Mouse (Mus musculus) hindbrain, embryonic 11.5 days (tissue): ENCODE measurements around the gene Tmem270. TPM values are rescaled to one million over a fixed set of nuclear protein-coding genes. Genes with fewer than 3 reads are reported as not detected.

ENCODE experiments used
- ATAC-seq: fragments of 200-750 bp; cut with Nextera tagmentation; 2 replicates; pipeline ENCODE4 v1.8.0; 2017; ENCODE audit warnings: mild to moderate bottlenecking, moderate TSS enrichment, moderate library complexity; ENCODE audit not compliant: low FRiP score
- DNase-seq: peaks from one replicate; pipeline ENCODE4 v3.0.0-alpha.2; 2015; ENCODE audit warnings: low spot score
- H3K27ac ChIP-seq: fragments of 300-500 bp; sonication (generic); 2 replicates; pipeline ENCODE4 v1.5.1; 2014; ENCODE audit warnings: mild to moderate bottlenecking, low read depth, low read length
- H3K27me3 ChIP-seq: fragments of 300-500 bp; sonication (generic); 2 replicates; pipeline ENCODE4 v1.6.1; 2014; ENCODE audit warnings: mild to moderate bottlenecking, low read length, moderate library complexity, mixed read lengths; ENCODE audit not compliant: control insufficient read depth, insufficient read depth
- H3K36me3 ChIP-seq: fragments of 300-500 bp; sonication (generic); 2 replicates; pipeline ENCODE4 v1.6.1; 2014; ENCODE audit warnings: mild to moderate bottlenecking, low read length, moderate library complexity, mixed read lengths; ENCODE audit not compliant: control insufficient read depth, insufficient read depth
- H3K4me1 ChIP-seq: fragments of 300-500 bp; sonication (generic); replicated peaks from 2 replicates; pipeline ENCODE4 v1.6.1; 2014; ENCODE audit warnings: low read length, mixed read lengths; ENCODE audit not compliant: control insufficient read depth, insufficient read depth
- H3K4me2 ChIP-seq: fragments of 300-500 bp; sonication (generic); replicated peaks from 2 replicates; pipeline ENCODE4 v1.6.1; 2014; ENCODE audit warnings: mild to moderate bottlenecking, low read depth, low read length
- H3K4me3 ChIP-seq: fragments of 300-500 bp; sonication (generic); 2 replicates; pipeline ENCODE4 v1.5.1; 2014; ENCODE audit warnings: low read depth, low read length
- H3K9ac ChIP-seq: fragments of 300-500 bp; sonication (generic); 2 replicates; pipeline ENCODE4 v1.6.1; 2014; ENCODE audit warnings: low read depth, low read length
- H3K9me3 ChIP-seq: fragments of 300-500 bp; sonication (generic); 2 replicates; pipeline ENCODE4 v1.6.1; 2016; ENCODE audit warnings: low read length; ENCODE audit not compliant: control insufficient read depth
- WGBS: fragments of 180-500 bp; shearing (Covaris S2); extraction: QIAGEN DNeasy Blood & Tissue Kit; methylation state at CpG from one replicate; pipeline ENCODE4 v1.1.7; 2014; 5-methylcytosine and 5-hydroxymethylcytosine counted together
- polyA plus RNA-seq: library from polyadenylated mRNA; unstranded; fragments of >200 nt; fragmentation: Nextera tagmentation; extraction: Ambion mirVana; gene quantifications from 2 replicates; pipeline ENCODE4 v1.2.1, GENCODE M21; 2014

The Tmem270 gene
- polyA plus RNA-seq, 1 experiment from 2014 or later, result not detected

DNA sequence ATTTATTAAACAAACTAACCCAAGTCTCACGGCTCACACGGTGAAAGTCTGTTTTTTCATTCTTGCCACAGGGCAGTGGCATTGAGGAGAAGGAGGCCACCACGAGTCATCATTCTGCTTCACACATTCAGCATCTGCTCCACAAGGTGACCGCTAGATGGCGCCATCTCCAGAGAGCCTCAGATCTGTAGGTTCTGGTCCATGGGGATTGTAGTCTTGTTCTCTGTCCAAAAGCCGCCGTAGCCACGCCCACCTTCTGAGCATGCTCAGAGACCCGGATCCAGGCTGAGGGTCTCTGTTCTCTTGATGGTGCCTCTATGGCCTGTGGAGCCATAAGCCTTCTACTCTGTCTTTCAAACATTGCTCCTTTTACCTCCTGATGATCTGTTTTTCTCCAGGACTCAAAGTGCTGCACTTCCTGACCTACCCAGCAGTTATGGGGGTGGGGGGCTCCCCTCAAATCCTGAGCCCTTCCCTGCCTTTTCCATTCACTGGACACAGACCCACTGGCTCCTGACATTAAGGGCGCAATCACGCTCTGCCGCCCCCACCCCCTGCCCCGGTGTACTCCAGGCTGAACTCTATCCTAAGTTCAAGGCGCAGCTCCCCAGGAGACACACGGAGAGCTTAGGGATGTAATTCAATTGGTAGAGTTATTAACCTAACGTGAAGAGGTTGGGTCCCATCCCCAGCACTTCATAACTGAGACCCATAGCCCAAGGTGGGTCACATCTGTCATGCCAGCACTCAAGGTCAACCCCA, 11.7 kb upstream of the Tmem270 start:
- peak; percentile 58 for DNase-seq

DNA sequence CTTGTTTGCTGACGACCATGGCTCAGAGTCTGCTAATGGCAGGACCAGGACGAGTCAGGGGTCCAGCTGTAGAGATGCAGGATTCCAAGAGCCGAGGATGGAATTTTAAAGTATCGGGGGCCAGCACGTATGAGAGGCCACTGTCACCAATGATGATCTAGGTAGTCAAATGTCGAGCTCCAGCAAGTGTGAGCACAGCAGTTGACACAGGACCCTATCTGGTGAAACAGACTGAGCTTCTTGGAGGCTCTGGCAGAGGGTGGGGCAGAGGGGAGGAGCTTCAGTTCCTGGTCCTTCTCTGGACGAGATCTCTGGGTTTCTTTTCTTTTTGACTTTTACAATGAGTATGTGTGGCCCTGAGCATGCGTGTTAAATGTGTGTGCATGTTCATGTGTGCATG, 8.8 kb upstream of the Tmem270 start, which contains the start of gene Cldn13:
Gene Cldn13 (minus strand): TSS at position 216 of the 400 bp plus-strand sequence.
- H3K4me1 ChIP-seq, result no peaks in the 10 kb centered on the region
- no peak within 1 kb of the TSS for H3K27ac ChIP-seq
- no peaks in the 10 kb centered on the region for H3K36me3 ChIP-seq
- DNase-seq (no peak), ATAC-seq (no peak)
- no peak within 1 kb of the TSS for H3K4me3 ChIP-seq
- H3K4me2 ChIP-seq, result no peak within 1 kb of the TSS
- no peaks in the 10 kb centered on the region for H3K27me3 ChIP-seq
- no peak within 1 kb of the TSS for H3K9ac ChIP-seq
- no peaks in the 10 kb centered on the region for H3K9me3 ChIP-seq
- 75% methylated on average over 8 of the region's 8 CpGs for WGBS

More for the DNA sequence above, 11.7 kb upstream of the Tmem270 start:
- Histone ChIP-seq H3K27me3 (no peaks in the 10 kb centered on the region), H3K4me3 (no peak overlapping the region), H3K36me3 (no peaks in the 10 kb centered on the region), H3K9me3 (no peaks in the 10 kb centered on the region), H3K9ac (no peak overlapping the region), H3K4me2 (no peak overlapping the region), H3K4me1 (no peaks in the 10 kb centered on the region), H3K27ac (no peak overlapping the region)
- 49% methylated on average over 16 of the region's 16 CpGs for WGBS
- no peak for ATAC-seq

DNA sequence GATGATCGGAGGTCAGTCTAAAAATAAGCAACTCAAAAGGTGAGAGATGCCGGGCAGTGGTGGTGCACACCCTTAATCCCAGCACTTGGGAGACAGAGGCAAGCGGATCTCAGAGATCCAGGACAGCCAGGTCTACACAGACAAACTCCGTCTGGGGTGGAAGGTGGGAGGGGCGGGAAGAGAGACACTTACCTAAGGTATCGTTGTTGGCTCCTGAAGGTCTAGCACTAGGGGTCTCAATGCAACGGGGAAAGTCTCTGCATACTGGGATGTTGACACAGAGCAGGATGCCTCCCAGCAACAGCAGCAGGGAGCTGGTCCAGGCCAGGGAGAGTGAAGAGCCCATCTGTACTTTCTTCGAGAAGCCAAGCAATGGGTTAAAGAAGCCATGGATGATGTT, 8.0 kb upstream of the Tmem270 start:
- Histone ChIP-seq H3K9ac (no peak overlapping the region), H3K4me1 (no peaks in the 10 kb centered on the region), H3K4me2 (no peak overlapping the region), H3K27me3 (no peaks in the 10 kb centered on the region), H3K9me3 (no peaks in the 10 kb centered on the region), H3K36me3 (no peaks in the 10 kb centered on the region), H3K27ac (no peak overlapping the region), H3K4me3 (no peak overlapping the region)
- no peak for DNase-seq
- no peak for ATAC-seq
- 82% methylated on average over 8 of the region's 8 CpGs for WGBS

DNA sequence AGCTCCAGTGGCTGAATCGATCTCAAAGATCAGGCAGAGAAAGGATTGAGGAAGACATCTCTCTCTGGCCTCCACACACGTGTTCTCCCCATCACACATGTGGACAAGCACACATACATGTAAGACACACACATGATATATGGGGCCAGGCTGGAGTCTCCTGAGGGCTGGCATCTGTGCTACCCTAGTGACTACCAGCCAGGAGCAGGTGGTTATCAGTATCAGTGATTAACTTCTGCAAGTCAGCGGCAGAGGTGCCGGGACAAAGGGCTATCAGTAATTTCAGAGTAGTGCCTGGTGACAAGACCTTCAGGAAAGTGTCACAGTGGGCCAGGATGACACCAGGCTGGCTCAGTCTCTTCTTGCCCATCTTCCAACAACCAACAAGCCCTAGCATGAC, 7.2 kb upstream of the Tmem270 start:
- ATAC-seq, result no peak
- no peak overlapping the region for H3K4me2 ChIP-seq

DNA sequence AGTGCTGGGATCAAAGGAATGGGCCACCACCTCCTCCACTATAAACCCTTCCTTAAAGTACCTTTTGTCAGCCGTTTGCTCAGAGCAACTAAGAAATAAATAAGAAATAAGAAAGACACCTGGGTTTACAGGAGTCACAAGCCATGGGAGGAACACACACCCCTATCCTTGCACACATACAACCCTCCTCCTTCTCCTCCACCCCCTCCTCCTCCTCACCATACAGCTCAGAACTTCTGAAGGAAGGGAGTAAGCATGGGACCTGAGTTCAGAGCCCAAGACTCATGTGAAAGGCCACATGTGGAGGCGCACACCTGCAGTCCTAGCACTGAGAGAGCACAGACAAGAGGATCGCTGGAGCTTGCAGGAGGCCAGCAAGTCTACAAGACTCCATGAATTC, 6.8 kb upstream of the Tmem270 start:
- H3K4me2 ChIP-seq, result no peak overlapping the region
- 84% methylated on average over 3 of the region's 3 CpGs for WGBS
- H3K27ac ChIP-seq, result no peak overlapping the region
- H3K27me3 ChIP-seq, result no peaks in the 10 kb centered on the region
- H3K36me3 ChIP-seq, result no peaks in the 10 kb centered on the region
- DNase-seq (no peak), ATAC-seq (no peak)
- no peaks in the 10 kb centered on the region for H3K4me1 ChIP-seq
- H3K4me3 ChIP-seq, result no peak overlapping the region; the same call in 1 of the 2 replicates
- no peaks in the 10 kb centered on the region for H3K9me3 ChIP-seq
- no peak overlapping the region for H3K9ac ChIP-seq

More for the DNA sequence above, 7.2 kb upstream of the Tmem270 start:
- no peaks in the 10 kb centered on the region for H3K4me1 ChIP-seq
- H3K27ac ChIP-seq, result no peak overlapping the region
- H3K27me3 ChIP-seq, result no peaks in the 10 kb centered on the region
- H3K36me3 ChIP-seq, result no peaks in the 10 kb centered on the region
- no peak overlapping the region; the same call in 1 of the 2 replicates for H3K4me3 ChIP-seq
- no peak for DNase-seq
- 83% methylated on average over 4 of the region's 4 CpGs for WGBS
- H3K9me3 ChIP-seq, result no peaks in the 10 kb centered on the region
- no peak overlapping the region for H3K9ac ChIP-seq

DNA sequence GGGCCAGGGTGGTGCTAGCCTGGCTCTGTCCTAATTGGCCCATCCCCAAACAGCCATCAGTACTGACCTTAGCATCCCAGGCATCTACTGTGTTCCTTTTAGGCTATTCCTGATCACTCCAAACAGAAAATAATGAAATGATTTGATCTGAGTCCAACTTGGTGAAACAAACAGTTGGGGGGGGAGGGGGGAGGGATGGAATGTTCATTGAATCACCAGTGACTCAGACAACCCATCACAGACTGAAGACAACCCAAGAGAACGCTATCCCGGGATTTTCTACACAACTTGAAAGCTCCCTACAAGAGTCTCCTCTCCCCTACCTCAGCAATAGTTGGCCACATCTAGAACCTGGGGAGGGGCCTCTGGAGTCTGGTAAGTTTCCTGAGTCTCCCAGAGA, 5.4 kb upstream of the Tmem270 start:
- no peaks in the 10 kb centered on the region for H3K4me1 ChIP-seq
- H3K9ac ChIP-seq, result no peak overlapping the region
- no peaks in the 10 kb centered on the region for H3K36me3 ChIP-seq
- H3K27ac ChIP-seq, result no peak overlapping the region
- no peak for DNase-seq
- no peak overlapping the region for H3K4me2 ChIP-seq
- ATAC-seq, result no peak
- no peaks in the 10 kb centered on the region for H3K27me3 ChIP-seq
- H3K9me3 ChIP-seq, result no peaks in the 10 kb centered on the region
- 100% methylated on average over 2 of the region's 2 CpGs for WGBS
- H3K4me3 ChIP-seq, result no peak overlapping the region

DNA sequence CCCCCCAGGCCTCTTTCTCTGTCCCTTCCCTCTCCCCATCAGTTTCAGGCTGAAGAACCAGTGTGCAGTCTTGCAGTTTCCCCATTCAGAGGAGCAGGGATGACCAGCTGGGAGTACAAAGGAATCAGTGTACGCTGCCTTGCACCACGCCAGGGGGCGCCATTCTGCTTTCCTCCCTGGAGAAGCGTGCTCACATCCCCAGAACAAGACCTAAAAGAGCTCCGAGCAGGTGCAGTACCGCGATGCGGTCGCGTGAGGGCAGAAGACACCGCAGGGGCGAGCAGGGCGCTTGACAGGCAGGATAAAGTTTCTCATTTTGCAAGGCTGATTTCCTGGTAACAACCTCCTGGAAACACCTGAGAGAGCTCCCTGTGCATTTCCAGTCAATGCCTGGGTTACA, 602 bp upstream of the Tmem270 start:
- WGBS, result under 1% methylated on average over 13 of the region's 13 CpGs
- Histone ChIP-seq H3K4me3 (no peak overlapping the region), H3K27ac (no peak overlapping the region), H3K36me3 (no peaks in the 10 kb centered on the region), H3K9me3 (no peaks in the 10 kb centered on the region), H3K9ac (no peak overlapping the region), H3K27me3 (no peaks in the 10 kb centered on the region), H3K4me2 (no peak overlapping the region), H3K4me1 (no peaks in the 10 kb centered on the region)
- ATAC-seq, result 0 out of 2 replicates have a peak, but pooled peaks have one; percentile 61
- DNase-seq, result peak; percentile 94

DNA sequence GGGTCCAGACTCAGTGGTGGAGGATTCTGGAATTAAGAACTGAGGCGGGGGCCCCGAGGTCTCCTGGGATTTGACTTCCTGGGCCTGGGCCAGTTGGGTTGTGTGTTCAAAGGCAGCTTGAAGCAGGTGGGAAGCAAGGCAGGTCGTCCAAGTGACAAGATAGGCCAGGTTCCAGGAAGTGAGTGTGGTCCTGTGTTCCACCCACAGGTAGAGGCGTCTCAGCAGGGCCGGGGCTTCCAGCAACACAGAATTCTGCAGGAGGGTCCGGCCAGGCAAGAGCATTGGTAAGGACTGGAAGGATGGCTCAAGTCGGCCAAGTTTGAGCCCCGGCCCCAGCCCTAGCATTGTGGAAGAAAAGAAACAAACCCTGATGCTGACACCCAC, 4.9 kb downstream of the Tmem270 start:
- 70% methylated on average over 8 of the region's 8 CpGs for WGBS
- Histone ChIP-seq H3K4me2 (no peak overlapping the region), H3K9me3 (no peaks in the 10 kb centered on the region), H3K4me3 (no peak overlapping the region), H3K4me1 (no peaks in the 10 kb centered on the region), H3K27me3 (no peaks in the 10 kb centered on the region), H3K27ac (no peak overlapping the region), H3K36me3 (no peaks in the 10 kb centered on the region), H3K9ac (no peak overlapping the region)
- no peak for DNase-seq
- ATAC-seq, result no peak

DNA sequence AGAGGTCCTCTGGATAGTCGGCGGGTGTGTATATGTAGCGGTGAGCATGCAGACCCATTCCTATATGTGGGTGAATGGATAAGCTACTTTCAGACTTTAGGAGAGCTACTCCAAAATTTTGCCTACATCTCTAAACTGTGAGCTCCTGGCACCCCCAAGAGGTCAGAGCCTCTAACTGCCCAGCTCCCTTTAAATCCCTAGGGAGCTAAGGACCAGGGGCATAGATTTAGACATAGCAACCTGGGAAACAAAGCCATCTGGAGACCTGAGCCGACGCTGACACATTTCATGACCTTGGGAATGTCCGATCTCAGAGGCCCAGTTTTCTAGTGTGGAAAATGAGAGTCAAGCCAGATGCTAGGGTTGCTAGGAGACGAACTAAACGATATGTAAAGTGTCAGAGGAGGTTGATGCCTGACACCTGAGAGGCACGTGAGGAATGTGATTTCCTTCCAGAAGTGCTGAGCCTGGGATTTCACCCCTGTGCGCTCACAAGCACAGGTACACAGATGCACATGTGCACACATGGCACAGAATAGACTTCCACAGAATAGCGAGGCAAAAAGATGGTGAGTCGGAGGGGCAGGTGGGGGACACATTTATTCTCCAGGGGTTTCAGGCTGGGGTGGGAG, 5.4 kb downstream of the Tmem270 start:
- no peaks in the 10 kb centered on the region for H3K36me3 ChIP-seq
- H3K9ac ChIP-seq, result no peak overlapping the region
- H3K4me2 ChIP-seq, result no peak overlapping the region
- WGBS, result 45% methylated on average over 12 of the region's 12 CpGs
- no peaks in the 10 kb centered on the region for H3K4me1 ChIP-seq
- H3K4me3 ChIP-seq, result no peak overlapping the region
- no peak overlapping the region for H3K27ac ChIP-seq
- peak; percentile 39 for DNase-seq
- H3K27me3 ChIP-seq, result no peaks in the 10 kb centered on the region
- no peak for ATAC-seq
- H3K9me3 ChIP-seq, result no peaks in the 10 kb centered on the region
